ENCODE assay signal across 8 mouse cellular contexts in the genomic region with DNA sequence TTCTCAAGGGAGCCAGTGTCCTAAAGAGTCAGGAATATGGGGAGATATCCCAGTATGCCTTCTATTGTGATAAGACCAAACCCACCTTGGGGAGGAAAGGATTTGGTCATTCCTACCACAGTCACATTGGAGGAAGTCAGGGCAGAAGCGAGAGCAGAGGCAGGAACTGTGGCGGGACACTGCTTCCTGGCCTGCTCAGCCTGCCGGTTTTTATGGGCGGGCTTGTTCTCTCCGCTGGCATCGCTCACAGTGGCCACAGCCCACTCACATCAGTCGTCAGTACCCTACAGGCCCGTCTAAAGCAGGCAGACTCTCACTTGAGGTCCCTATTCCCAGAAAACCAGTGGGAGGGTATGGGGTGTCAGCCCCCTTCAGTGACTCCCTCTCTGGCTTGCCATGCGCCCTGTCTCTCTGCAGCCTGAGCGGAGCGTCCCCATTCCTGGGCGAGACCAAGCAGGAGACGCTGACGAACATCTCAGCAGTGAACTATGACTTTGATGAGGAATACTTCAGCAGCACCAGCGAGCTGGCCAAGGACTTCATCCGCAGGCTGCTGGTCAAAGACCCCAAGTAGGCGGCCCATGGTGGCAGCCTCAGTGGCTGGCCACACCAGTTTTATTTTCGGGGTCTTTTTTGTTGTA. TPM values are rescaled to one million over a fixed set of nuclear protein-coding genes. Genes with fewer than 3 reads are reported as not detected.
DNase-seq lines count a peak whose midpoint lies in the region; ATAC-seq and TF ChIP-seq lines count a peak whose summit lies in the region.

No protein-coding gene starts in this region.

- H3K4me1 ChIP-seq in cortical plate, adult 2 months (ENCODE audit: control insufficient read depth, insufficient read depth, low read length) = 0 out of 2 replicates have a peak, but pooled peaks cover 2% of the 10 kb centered on the region
- peaks cover 42% of the 10 kb centered on the region for H3K4me1 ChIP-seq in hindbrain, embryonic 10.5 days (replicated peaks)
- peaks cover 34% of the 10 kb centered on the region for H3K4me1 ChIP-seq in liver, embryonic 16.5 days (ENCODE audit: control insufficient read depth, low read depth, low read length)

- no peak for ATAC-seq in liver, embryonic 16.5 days (ENCODE audit: low read depth)

- peak overlapping the region; percentile 91 for H3K4me2 ChIP-seq in liver, embryonic 16.5 days (ENCODE audit: low read depth, low read length)

- H3K36me3 ChIP-seq in hindbrain, embryonic 10.5 days = peaks cover 48% of the 10 kb centered on the region
- peaks cover 6% of the 10 kb centered on the region for H3K36me3 ChIP-seq in liver, embryonic 16.5 days (ENCODE audit: control insufficient read depth, insufficient read depth)

- peak; percentile 11 for DNase-seq in gastrocnemius, postnatal 25 days
- DNase-seq in gastrocnemius, postnatal 4 days (ENCODE audit: low spot score in 2 of 2) = no peak
- no peak for DNase-seq in hindbrain, embryonic 10.5 days (ENCODE audit: low spot score)
- no peak for DNase-seq in urinary bladder, postnatal 36 days (ENCODE audit: low spot score in 2 of 2)
- DNase-seq in left cerebral cortex, postnatal 10 days (ENCODE audit: extremely low spot score in 1 of 2, low spot score in 2 of 2) = no peak
- no peak for DNase-seq in right cerebral cortex, postnatal 4 days

- WGBS in hindbrain, embryonic 10.5 days = 91% methylated on average over 18 of the region's 18 CpGs
- 60% methylated on average over 18 of the region's 18 CpGs for WGBS in liver, embryonic 16.5 days (ENCODE audit: insufficient replicate concordance)

- H3K4me3 ChIP-seq in cortical plate, adult 2 months (ENCODE audit: insufficient read depth, low read length) = no peak overlapping the region; the same call in 1 of the 2 replicates
- H3K4me3 ChIP-seq in hindbrain, embryonic 10.5 days = peak overlapping the region; percentile 74; the same call in 1 of the 2 replicates
- no peak overlapping the region for H3K4me3 ChIP-seq in liver, embryonic 16.5 days (ENCODE audit: low read depth, low read length)

- H3K9me3 ChIP-seq in hindbrain, embryonic 10.5 days = no peaks in the 10 kb centered on the region
- no peaks in the 10 kb centered on the region for H3K9me3 ChIP-seq in liver, embryonic 16.5 days (replicated peaks; ENCODE audit: control insufficient read depth, low read length)

- H3K27me3 ChIP-seq in hindbrain, embryonic 10.5 days (ENCODE audit: insufficient read depth, poor library complexity, severe bottlenecking) = peaks cover 36% of the 10 kb centered on the region
- H3K27me3 ChIP-seq in liver, embryonic 16.5 days (ENCODE audit: control insufficient read depth, insufficient read depth, low read depth, low read length) = peaks cover 37% of the 10 kb centered on the region

- H3K27ac ChIP-seq in cortical plate, adult 2 months (ENCODE audit: insufficient read depth, low read length) = peak overlapping the region; percentile 97
- H3K27ac ChIP-seq in hindbrain, embryonic 10.5 days = no peak overlapping the region
- H3K27ac ChIP-seq in liver, embryonic 16.5 days (ENCODE audit: low read length) = no peak overlapping the region

- TF ChIP-seq POLR2A in cortical plate, adult 2 months (IDR thresholded peaks at IDR 0.05; ENCODE audit: extremely low read depth, insufficient read depth, low read length) = no peak

- no peak overlapping the region for H3K9ac ChIP-seq in liver, embryonic 16.5 days (ENCODE audit: low read depth, low read length)

- intact Hi-C loops in left cerebral cortex, postnatal 10 days (cut with DNase I) = no loop called here

- TF ChIP-seq CTCF in cortical plate, adult 2 months (IDR thresholded peaks at IDR 0.05; ENCODE audit: extremely low read depth, insufficient read depth, low read length) = no peak

RNA-seq across cellular contexts. Expression of gene 4930442H23Rik, which starts 7.8 kb away (rescaled TPM):
- total RNA-seq in gastrocnemius, postnatal 25 days (2021) = not detected
- total RNA-seq in gastrocnemius, postnatal 4 days (2021) = not detected
- not detected in 2 replicates for polyA plus RNA-seq in cortical plate, adult 2 months (2012; rRNA removed)
- polyA plus RNA-seq in hindbrain, embryonic 10.5 days (2016; fragmentation: Nextera tagmentation; extraction: Ambion mirVana) = not detected in 2 replicates
- not detected in 2 replicates for polyA plus RNA-seq in liver, embryonic 16.5 days (2015; fragmentation: Nextera tagmentation; extraction: Ambion mirVana)
- total RNA-seq in left cerebral cortex, postnatal 10 days (2021) = not detected

RNA-seq across cellular contexts. Expression of gene Dapk3, which starts 8.7 kb away (rescaled TPM):
- total RNA-seq in gastrocnemius, postnatal 25 days (2021) = 10 to 100 TPM; 22.3 to 22.4 TPM
- 10 to 100 TPM; 40.2 to 41.4 TPM for total RNA-seq in gastrocnemius, postnatal 4 days (2021)
- 71.2 and 77.1 TPM in 2 replicates for polyA plus RNA-seq in cortical plate, adult 2 months (2012; rRNA removed)
- 58.3 and 75.6 TPM in 2 replicates for polyA plus RNA-seq in hindbrain, embryonic 10.5 days (2016; fragmentation: Nextera tagmentation; extraction: Ambion mirVana)
- 11.0 and 12.2 TPM in 2 replicates for polyA plus RNA-seq in liver, embryonic 16.5 days (2015; fragmentation: Nextera tagmentation; extraction: Ambion mirVana)
- total RNA-seq in left cerebral cortex, postnatal 10 days (2021) = 10 to 100 TPM; 64.1 to 72.7 TPM

RNA-seq across cellular contexts. Expression of gene Nmrk2, which starts 10.4 kb away (rescaled TPM):
- total RNA-seq in gastrocnemius, postnatal 25 days (2021) = 10 to 100 TPM; 41.1 to 57.7 TPM
- 1 to 10 TPM; 1.2 to 1.5 TPM for total RNA-seq in gastrocnemius, postnatal 4 days (2021)
- 0.13 and 0.19 TPM in 2 replicates for polyA plus RNA-seq in cortical plate, adult 2 months (2012; rRNA removed)
- polyA plus RNA-seq in hindbrain, embryonic 10.5 days (2016; fragmentation: Nextera tagmentation; extraction: Ambion mirVana) = not detected in 2 replicates
- polyA plus RNA-seq in liver, embryonic 16.5 days (2015; fragmentation: Nextera tagmentation; extraction: Ambion mirVana) = 0.05 TPM in 1 of 2 replicates, not detected in the other
- not detected for total RNA-seq in left cerebral cortex, postnatal 10 days (2021)

RNA-seq across cellular contexts. Expression of gene Eef2, which starts 15.0 kb away (rescaled TPM):
- total RNA-seq in gastrocnemius, postnatal 25 days (2021) = 100 to 1,000 TPM; 838 to 862 TPM
- 1,000 to 10,000 TPM; 1,324 to 1,404 TPM for total RNA-seq in gastrocnemius, postnatal 4 days (2021)
- 1,040 and 1,088 TPM in 2 replicates for polyA plus RNA-seq in cortical plate, adult 2 months (2012; rRNA removed)
- 495 and 570 TPM in 2 replicates for polyA plus RNA-seq in hindbrain, embryonic 10.5 days (2016; fragmentation: Nextera tagmentation; extraction: Ambion mirVana)
- polyA plus RNA-seq in liver, embryonic 16.5 days (2015; fragmentation: Nextera tagmentation; extraction: Ambion mirVana) = 266 and 282 TPM in 2 replicates
- total RNA-seq in left cerebral cortex, postnatal 10 days (2021) = 1,000 to 10,000 TPM; 1,077 to 1,083 TPM

RNA-seq across cellular contexts. Expression of gene Pias4, which starts 23.7 kb away (rescaled TPM):
- total RNA-seq in gastrocnemius, postnatal 25 days (2021) = 10 to 100 TPM; 11.7 to 14.2 TPM
- 10 to 100 TPM; 22.1 to 22.5 TPM for total RNA-seq in gastrocnemius, postnatal 4 days (2021)
- polyA plus RNA-seq in cortical plate, adult 2 months (2012; rRNA removed) = 21.3 and 22.5 TPM in 2 replicates
- 64.1 and 72.2 TPM in 2 replicates for polyA plus RNA-seq in hindbrain, embryonic 10.5 days (2016; fragmentation: Nextera tagmentation; extraction: Ambion mirVana)
- 21.8 and 22.1 TPM in 2 replicates for polyA plus RNA-seq in liver, embryonic 16.5 days (2015; fragmentation: Nextera tagmentation; extraction: Ambion mirVana)
- total RNA-seq in left cerebral cortex, postnatal 10 days (2021) = 10 to 100 TPM; 24.3 to 25.8 TPM

Comparison
In these comparisons a context has a peak if more than half of its experiments do, and no peak if none do; other contexts are left out.
1. RNA of gene Nmrk2, which starts 10.4 kb away (total RNA-seq): 41.1 to 57.7 TPM in gastrocnemius, postnatal 25 days; 1.2 to 1.5 TPM in gastrocnemius, postnatal 4 days and not detected in left cerebral cortex, postnatal 10 days; every median in the first group is over 10 times any median in the second.